ENCODE assay signal across 12 mouse cellular contexts in the genomic region with DNA sequence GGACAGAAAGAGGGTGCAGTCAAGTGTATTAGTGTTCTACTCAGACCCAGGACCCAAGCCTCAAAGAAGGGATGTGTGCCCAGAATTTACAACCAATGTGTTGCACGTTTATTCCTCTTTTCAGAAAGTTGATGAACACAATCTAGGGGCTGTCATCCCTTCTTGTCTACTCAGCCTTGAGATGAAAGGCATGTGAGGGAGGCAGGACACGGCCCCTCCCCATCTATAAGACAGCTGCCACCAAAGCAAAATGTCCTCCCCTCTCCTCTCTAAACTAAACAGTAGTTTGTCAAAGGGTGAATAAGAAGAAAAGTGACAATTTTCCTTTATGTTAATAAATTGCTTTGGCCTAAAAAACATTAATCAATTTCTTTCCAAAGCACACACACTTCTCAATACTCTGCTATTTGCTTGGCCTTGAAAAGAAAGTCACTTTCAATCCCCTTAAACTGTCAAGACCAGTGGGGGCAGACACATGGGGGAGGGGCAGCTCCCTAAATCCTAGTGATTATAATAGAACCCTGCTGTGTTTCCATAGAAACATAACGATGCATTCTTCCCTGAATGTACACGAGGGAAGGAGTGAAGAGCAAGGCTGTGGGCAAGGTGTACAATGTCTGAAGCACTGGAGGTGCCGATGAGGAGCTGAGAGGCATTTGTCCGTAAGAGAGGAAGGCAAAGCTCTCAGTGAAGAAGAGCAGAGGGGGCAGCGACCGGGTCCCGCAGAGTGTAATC.
DNase-seq lines count a peak whose midpoint lies in the region; ATAC-seq and TF ChIP-seq lines count a peak whose summit lies in the region.
"Had no signal": no experiment of that assay in that cellular context is flagged by ENCODE, and none has a peak within 500 bp of the region (broad histone marks: within the 10 kb centered on the region; RNA-seq: fewer than 3 reads in every experiment).

No protein-coding gene starts in this region.

- H3K4me1 ChIP-seq in forebrain, embryonic 13.5 days: peaks cover 12% of the 10 kb centered on the region
- no peaks in the 10 kb centered on the region for H3K4me1 ChIP-seq in stomach, postnatal 0 days (replicated peaks; ENCODE audit: control insufficient read depth, insufficient read depth)
- H3K4me1 ChIP-seq in intestine, embryonic 15.5 days (replicated peaks): no peaks in the 10 kb centered on the region

- no peaks in the 10 kb centered on the region for H3K36me3 ChIP-seq in forebrain, embryonic 13.5 days (ENCODE audit: poor library complexity, severe bottlenecking)
- no peaks in the 10 kb centered on the region for H3K36me3 ChIP-seq in stomach, postnatal 0 days (ENCODE audit: control insufficient read depth, insufficient read depth, low read length)
- no peaks in the 10 kb centered on the region for H3K36me3 ChIP-seq in intestine, embryonic 15.5 days

- DNase-seq in right cerebral cortex, postnatal 14 days: peak; percentile 28
- no peak for DNase-seq in right cerebral cortex, postnatal 36 days (ENCODE audit: low spot score in 2 of 2)
- peak; percentile 69 for DNase-seq in mesoderm, embryonic 11.5 days (ENCODE audit: low read depth, low spot score)
- peak; percentile 77 for DNase-seq in retina, embryonic 14.5 days (ENCODE audit: low spot score)
- no peak for DNase-seq in stomach, postnatal 0 days (ENCODE audit: low spot score)
- no peak for DNase-seq in T-cell, adult 2 months (ENCODE audit: low spot score)
- DNase-seq: adrenal gland, postnatal 14 days; cerebellum, adult 9-10 months had no signal

- WGBS in forebrain, embryonic 13.5 days: 19% methylated on average over 9 of the region's 9 CpGs
- 34% methylated on average over 9 of the region's 9 CpGs for WGBS in stomach, postnatal 0 days
- WGBS in intestine, embryonic 15.5 days: 56% methylated on average over 9 of the region's 9 CpGs

- H3K9me3 ChIP-seq in forebrain, embryonic 13.5 days (replicated peaks): no peaks in the 10 kb centered on the region
- no peaks in the 10 kb centered on the region for H3K9me3 ChIP-seq in stomach, postnatal 0 days (ENCODE audit: control insufficient read depth, low read length)
- H3K9me3 ChIP-seq in intestine, embryonic 15.5 days: no peaks in the 10 kb centered on the region

- 0 out of 2 replicates have a peak overlapping the region, but pooled peaks have one; percentile 12 for H3K9ac ChIP-seq in forebrain, embryonic 13.5 days
- H3K9ac ChIP-seq in stomach, postnatal 0 days (ENCODE audit: low read length): no peak overlapping the region
- no peak overlapping the region for H3K9ac ChIP-seq in intestine, embryonic 15.5 days

- no peak overlapping the region for H3K4me3 ChIP-seq in forebrain, embryonic 13.5 days
- no peak overlapping the region for H3K4me3 ChIP-seq in stomach, postnatal 0 days (ENCODE audit: low read depth, low read length)
- H3K4me3 ChIP-seq in intestine, embryonic 15.5 days (replicated peaks): no peak overlapping the region

- no peak overlapping the region for H3K27ac ChIP-seq in forebrain, embryonic 13.5 days
- no peak overlapping the region for H3K27ac ChIP-seq in stomach, postnatal 0 days (replicated peaks)
- H3K27ac ChIP-seq in intestine, embryonic 15.5 days: no peak overlapping the region
- H3K27ac ChIP-seq: kidney, postnatal 0 days had no signal

- H3K4me2 ChIP-seq in forebrain, embryonic 13.5 days: peak overlapping the region; percentile 14; the same call in 1 of the 2 replicates
- H3K4me2 ChIP-seq in stomach, postnatal 0 days (replicated peaks; ENCODE audit: low read depth): no peak overlapping the region
- no peak overlapping the region for H3K4me2 ChIP-seq in intestine, embryonic 15.5 days (replicated peaks)

- TF ChIP-seq EP300 in stomach, postnatal 0 days (optimal IDR thresholded peaks at IDR 0.05): no peak

- no peak for TF ChIP-seq CTCF in stomach, postnatal 0 days (IDR thresholded peaks at IDR 0.05; ENCODE audit: low read depth)

- H3K27me3 ChIP-seq in forebrain, embryonic 13.5 days: no peaks in the 10 kb centered on the region; the same call in 1 of the 2 replicates
- H3K27me3 ChIP-seq in stomach, postnatal 0 days (ENCODE audit: control insufficient read depth, insufficient read depth, low read length): no peaks in the 10 kb centered on the region
- H3K27me3 ChIP-seq in intestine, embryonic 15.5 days (replicated peaks): no peaks in the 10 kb centered on the region
- H3K27me3 ChIP-seq: Patski had no signal

- peak; percentile 57; the same call in 1 of the 2 replicates for ATAC-seq in forebrain, embryonic 13.5 days
- ATAC-seq in stomach, postnatal 0 days (ENCODE audit: low FRiP score, low TSS enrichment): no peak
- no peak for ATAC-seq in intestine, embryonic 15.5 days
- ATAC-seq: Patski had no signal

Comparison
In these comparisons a context has a peak if more than half of its experiments do, and no peak if none do; other contexts are left out.
1. DNase-seq: peak in right cerebral cortex, postnatal 14 days (single experiment), mesoderm, embryonic 11.5 days (single experiment) and retina, embryonic 14.5 days (single experiment); none in right cerebral cortex, postnatal 36 days (0 of 2), stomach, postnatal 0 days (single experiment) and T-cell, adult 2 months (single experiment).